Mouse (Mus musculus) forebrain, embryonic 10.5 days (tissue): ENCODE measurements around the gene Pde4a. TPM values are rescaled to one million over a fixed set of nuclear protein-coding genes. Genes with fewer than 3 reads are reported as not detected.
"Not testable (repeated sequence)": the region's sequence is repeated elsewhere in the genome, so short reads cannot be mapped to it uniquely, and the experiment has no call there.

Experiments
- DNase-seq: peaks from one replicate; pipeline ENCODE4 v3.0.0-alpha.2; 2017; ENCODE audit warnings: low spot score; ENCODE audit errors: extremely low spot score
- H3K27ac ChIP-seq: fragments of 300-500 bp; sonication (generic); 2 replicates; pipeline ENCODE4 v1.5.1; 2016; ENCODE audit warnings: mild to moderate bottlenecking
- H3K27me3 ChIP-seq: fragments of 300-500 bp; sonication (generic); 2 replicates; pipeline ENCODE4 v1.6.1; 2016; ENCODE audit warnings: mild to moderate bottlenecking; ENCODE audit not compliant: poor library complexity, severe bottlenecking
- H3K36me3 ChIP-seq: fragments of 300-500 bp; sonication (generic); replicated peaks from 2 replicates; pipeline ENCODE4 v1.6.1; 2016; ENCODE audit warnings: mild to moderate bottlenecking, moderate library complexity
- H3K4me1 ChIP-seq: fragments of 300-500 bp; sonication (generic); 2 replicates; pipeline ENCODE4 v1.6.1; 2016
- H3K4me3 ChIP-seq: fragments of 300-500 bp; sonication (generic); 2 replicates; pipeline ENCODE4 v1.5.1; 2016; ENCODE audit warnings: mild to moderate bottlenecking, moderate library complexity
- H3K9me3 ChIP-seq: fragments of 300-500 bp; sonication (generic); 2 replicates; pipeline ENCODE4 v1.6.1; 2016; ENCODE audit warnings: mild to moderate bottlenecking, moderate library complexity
- WGBS: fragments of 180-500 bp; shearing (Covaris S2); methylation state at CpG from one replicate; pipeline ENCODE4 v1.1.7; 2016; 5-methylcytosine and 5-hydroxymethylcytosine counted together
- polyA plus RNA-seq: library from polyadenylated mRNA; unstranded; fragments of >200 nt; fragmentation: Nextera tagmentation; extraction: Ambion mirVana; gene quantifications from 2 replicates; pipeline ENCODE4 v1.2.1, GENCODE M21; 2016

Pde4a gene
- polyA plus RNA-seq, 1 experiment from 2014 or later, result 4.3 TPM

DNA sequence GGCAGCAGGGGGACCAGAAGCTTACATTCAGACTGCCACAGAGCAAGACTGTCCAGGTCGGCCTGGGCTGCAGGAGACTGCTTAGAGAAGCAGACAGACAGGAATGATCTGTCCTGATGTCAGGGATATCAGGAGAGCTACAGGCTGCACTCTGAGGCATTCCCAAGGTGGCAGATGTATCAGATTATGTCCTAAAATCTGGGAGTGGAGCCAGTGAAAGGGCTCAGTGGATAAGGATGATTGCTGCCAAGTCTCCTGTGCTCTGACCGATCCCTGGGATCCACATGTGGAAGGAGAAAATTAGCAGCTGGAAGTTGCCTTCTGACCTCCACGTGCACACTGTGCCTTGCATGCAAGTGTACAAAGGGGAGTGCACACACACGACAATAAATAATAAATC, 14.9 kb downstream of the Pde4a start:
- H3K36me3 ChIP-seq, result no peaks in the 10 kb centered on the region
- peaks cover 38% of the 10 kb centered on the region for H3K4me1 ChIP-seq
- no peak overlapping the region for H3K4me3 ChIP-seq
- WGBS, result 75% methylated on average over 4 of the region's 4 CpGs
- DNase-seq, result no peak
- no peak overlapping the region for H3K27ac ChIP-seq
- H3K27me3 ChIP-seq, result peaks cover 58% of the 10 kb centered on the region
- no peaks in the 10 kb centered on the region for H3K9me3 ChIP-seq

DNA sequence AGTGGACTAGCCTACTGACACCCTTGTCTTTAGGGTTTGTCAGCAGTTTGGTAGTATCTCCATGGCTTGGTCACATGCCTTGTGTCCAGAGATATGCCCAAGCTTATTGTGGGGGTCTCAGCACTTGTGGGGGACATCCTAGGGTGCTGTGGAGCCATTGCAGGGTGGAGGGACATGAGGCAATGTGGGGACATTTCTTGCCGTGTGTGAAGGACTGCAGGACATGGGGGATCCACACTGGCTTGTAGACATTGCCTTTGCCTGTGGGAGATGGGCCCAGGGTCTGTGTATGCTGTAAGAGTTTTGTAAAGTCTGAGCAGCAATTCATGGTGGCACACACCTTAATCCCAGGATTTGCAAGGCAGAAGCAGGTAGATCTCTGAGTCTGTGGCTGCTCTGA, 15.3 kb downstream of the Pde4a start:
- Histone ChIP-seq H3K9me3 (no peaks in the 10 kb centered on the region), H3K36me3 (no peaks in the 10 kb centered on the region), H3K4me1 (peaks cover 40% of the 10 kb centered on the region), H3K27ac (no peak overlapping the region), H3K27me3 (peaks cover 62% of the 10 kb centered on the region), H3K4me3 (no peak overlapping the region)
- 69% methylated on average over 1 of the region's 1 CpGs for WGBS
- no peak for DNase-seq

DNA sequence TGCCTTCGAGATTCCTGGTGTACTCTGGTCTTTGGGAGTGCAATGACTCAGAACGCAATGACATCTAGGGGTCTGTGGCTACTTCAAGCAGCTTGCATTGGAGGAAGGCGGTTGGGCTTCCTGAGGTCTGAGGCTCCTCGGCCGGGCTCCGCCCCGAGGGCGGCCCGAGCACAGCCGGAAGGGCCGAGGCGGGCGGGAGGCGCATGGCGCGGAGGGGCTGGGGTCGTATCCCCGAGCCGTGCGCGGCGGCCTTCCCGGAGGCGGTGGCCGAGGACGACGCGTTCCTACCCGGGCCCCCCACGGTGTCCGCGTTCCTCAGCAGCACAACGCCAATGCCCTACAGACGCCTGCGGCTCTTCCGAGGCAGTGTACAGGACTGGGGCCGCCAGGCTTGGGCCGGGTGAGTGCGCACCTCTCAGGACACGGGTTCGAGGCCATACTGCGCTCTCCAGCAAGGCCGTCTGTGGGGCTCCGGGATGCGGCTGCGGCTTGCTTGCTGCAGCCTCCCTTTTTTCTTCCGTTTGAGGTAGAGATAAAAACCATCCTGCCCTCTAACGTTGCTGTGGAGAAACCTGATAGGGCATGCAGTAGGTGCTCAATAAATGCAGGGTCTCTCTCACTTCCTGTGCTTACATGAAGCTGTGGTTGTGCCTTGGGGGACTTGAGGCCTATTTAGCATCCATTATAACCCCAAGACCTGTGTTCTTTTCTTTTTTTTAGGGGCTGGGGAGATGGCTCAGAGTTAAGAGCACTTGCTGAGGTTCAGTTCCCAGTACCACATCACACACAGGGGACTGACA, 16.1 kb downstream of the Pde4a start:
- peak overlapping the region; percentile 43 for H3K4me3 ChIP-seq
- H3K4me1 ChIP-seq, result peaks cover 40% of the 10 kb centered on the region
- WGBS, result 6% methylated on average over 48 of the region's 48 CpGs
- no peaks in the 10 kb centered on the region for H3K9me3 ChIP-seq
- H3K27ac ChIP-seq, result peak overlapping the region; percentile 48; the same call in 1 of the 2 replicates
- DNase-seq, result no peak
- H3K36me3 ChIP-seq, result no peaks in the 10 kb centered on the region
- H3K27me3 ChIP-seq, result peaks cover 70% of the 10 kb centered on the region

DNA sequence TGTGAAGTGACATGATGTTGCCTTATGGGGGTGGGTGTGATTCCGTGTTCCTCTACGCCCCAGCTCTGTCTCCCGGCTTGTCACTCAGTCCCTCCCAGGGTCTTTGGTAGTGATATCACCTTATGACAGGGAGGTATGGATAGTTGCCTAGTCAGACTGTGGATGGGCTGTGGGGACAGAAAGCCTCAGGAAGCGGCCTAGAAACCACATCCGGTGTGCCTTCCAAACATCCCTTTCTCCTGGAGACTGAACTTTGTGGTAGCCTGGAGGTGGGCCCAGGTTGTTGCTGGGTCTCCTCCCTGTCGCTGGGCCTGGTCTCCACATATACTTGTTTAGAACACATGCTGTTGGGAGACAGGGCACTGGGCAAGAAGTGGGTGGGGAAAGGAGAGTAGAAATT, 17.9 kb downstream of the Pde4a start:
- H3K4me3 ChIP-seq, result no peak overlapping the region
- no peak overlapping the region for H3K27ac ChIP-seq
- no peaks in the 10 kb centered on the region for H3K9me3 ChIP-seq
- no peak for DNase-seq
- WGBS, result 85% methylated on average over 6 of the region's 6 CpGs
- H3K36me3 ChIP-seq, result no peaks in the 10 kb centered on the region
- H3K27me3 ChIP-seq, result peaks cover 73% of the 10 kb centered on the region
- peaks cover 44% of the 10 kb centered on the region for H3K4me1 ChIP-seq

DNA sequence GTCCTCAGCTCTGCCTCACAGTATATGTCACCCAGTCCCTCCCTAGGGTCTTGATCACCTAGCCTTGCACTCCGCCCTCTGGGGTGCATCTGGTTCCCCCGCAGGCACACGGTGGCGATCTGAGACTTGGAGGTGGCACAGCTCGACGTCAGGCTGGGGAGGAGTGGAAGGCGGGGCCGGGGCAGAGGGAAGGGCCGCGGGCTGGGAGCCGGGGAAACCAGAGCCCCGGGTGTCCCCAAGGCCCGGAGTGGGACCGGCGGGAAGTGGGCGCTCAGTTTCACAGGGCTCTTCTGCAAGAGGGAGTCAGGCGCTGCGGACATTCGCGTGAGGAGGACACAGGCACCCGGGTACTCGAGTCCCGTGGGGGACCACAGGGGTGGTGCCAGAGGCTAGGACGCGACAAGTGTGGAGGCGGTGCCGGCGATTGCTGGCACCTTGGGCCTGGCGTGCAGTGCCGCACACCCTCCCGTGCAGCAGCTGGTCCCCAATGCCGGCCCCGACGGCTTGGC, 18.4 kb downstream of the Pde4a start:
- Histone ChIP-seq H3K4me3 (peak overlapping the region; percentile 33), H3K27me3 (peaks cover 73% of the 10 kb centered on the region), H3K9me3 (no peaks in the 10 kb centered on the region), H3K36me3 (no peaks in the 10 kb centered on the region), H3K4me1 (peaks cover 44% of the 10 kb centered on the region), H3K27ac (no peak overlapping the region; the same call in 1 of the 2 replicates)
- WGBS, result 6% methylated on average over 34 of the region's 34 CpGs
- DNase-seq, result no peak

DNA sequence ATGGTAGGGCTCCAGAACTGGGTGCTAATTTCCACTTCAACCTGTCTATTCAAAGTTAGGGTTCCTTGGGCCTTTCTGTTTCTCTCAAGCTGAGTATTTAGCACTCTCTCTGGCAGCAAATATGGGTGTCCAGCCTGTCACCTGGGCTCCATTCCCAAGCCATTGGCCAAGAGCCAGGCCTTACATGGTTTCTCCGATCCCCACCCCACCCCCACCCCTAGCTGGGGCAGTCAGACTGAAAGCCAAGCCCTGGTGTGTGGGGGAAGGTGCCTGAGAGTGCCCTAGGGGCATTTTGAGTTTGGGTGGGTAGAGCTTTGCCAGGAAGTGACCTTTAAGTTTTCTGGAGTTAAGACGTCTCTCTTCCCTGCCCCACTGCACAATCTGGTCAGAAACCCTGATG, 19.2 kb downstream of the Pde4a start:
- Histone ChIP-seq H3K4me1 (peaks cover 44% of the 10 kb centered on the region), H3K27me3 (peaks cover 72% of the 10 kb centered on the region), H3K4me3 (no peak overlapping the region), H3K27ac (no peak overlapping the region), H3K36me3 (no peaks in the 10 kb centered on the region), H3K9me3 (no peaks in the 10 kb centered on the region)
- DNase-seq, result no peak
- 51% methylated on average over 2 of the region's 2 CpGs for WGBS

DNA sequence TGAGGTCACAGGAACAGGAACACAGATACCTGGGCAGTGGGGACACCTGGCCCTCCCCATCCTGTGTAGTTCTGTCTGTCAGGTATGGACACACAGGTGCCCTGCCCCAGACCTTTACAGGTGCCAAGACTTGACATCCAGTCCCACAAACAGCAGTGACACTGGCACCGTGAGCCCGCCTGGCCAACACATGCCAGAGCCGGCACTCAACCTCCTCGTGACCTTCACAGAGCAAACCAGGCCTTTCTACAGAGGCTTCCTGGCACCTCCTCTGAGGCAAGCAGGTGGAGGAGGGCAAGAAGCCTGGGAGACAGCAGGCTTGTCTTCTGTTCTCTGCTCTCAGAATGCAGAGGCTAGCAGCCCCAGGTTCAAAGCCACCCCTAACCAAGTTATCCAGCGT, 19.9 kb downstream of the Pde4a start:
- H3K9me3 ChIP-seq, result no peaks in the 10 kb centered on the region
- H3K4me3 ChIP-seq, result no peak overlapping the region
- H3K36me3 ChIP-seq, result no peaks in the 10 kb centered on the region
- H3K27ac ChIP-seq, result no peak overlapping the region
- no peak for DNase-seq
- 89% methylated on average over 5 of the region's 5 CpGs for WGBS
- peaks cover 65% of the 10 kb centered on the region for H3K27me3 ChIP-seq
- peaks cover 41% of the 10 kb centered on the region for H3K4me1 ChIP-seq

DNA sequence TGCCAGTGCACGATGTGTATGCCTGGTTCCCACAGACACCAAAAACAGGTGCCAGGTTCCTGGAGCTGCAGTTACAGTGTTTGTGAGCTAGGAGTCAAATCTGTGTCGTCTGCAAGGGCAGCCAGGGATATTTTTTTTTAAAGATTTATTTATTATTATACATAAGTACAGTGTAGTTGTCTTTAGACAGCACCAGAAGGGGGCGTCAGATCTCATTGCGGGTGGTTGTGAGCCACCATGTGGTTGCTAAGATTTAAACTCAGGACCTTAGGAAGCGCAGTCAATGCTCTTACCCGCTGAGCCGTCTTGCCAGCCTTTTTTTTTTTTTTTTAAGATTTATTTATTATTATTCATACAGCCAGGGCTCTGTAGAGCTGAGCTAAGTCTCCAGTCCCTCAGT, 24.4 kb downstream of the Pde4a start:
- Histone ChIP-seq H3K27me3 (peaks cover 21% of the 10 kb centered on the region), H3K27ac (no peak overlapping the region), H3K4me3 (no peak overlapping the region), H3K36me3 (no peaks in the 10 kb centered on the region), H3K4me1 (peaks cover 16% of the 10 kb centered on the region), H3K9me3 (no peaks in the 10 kb centered on the region)
- DNase-seq, result no peak
- 47% methylated on average over 7 of the region's 7 CpGs for WGBS

DNA sequence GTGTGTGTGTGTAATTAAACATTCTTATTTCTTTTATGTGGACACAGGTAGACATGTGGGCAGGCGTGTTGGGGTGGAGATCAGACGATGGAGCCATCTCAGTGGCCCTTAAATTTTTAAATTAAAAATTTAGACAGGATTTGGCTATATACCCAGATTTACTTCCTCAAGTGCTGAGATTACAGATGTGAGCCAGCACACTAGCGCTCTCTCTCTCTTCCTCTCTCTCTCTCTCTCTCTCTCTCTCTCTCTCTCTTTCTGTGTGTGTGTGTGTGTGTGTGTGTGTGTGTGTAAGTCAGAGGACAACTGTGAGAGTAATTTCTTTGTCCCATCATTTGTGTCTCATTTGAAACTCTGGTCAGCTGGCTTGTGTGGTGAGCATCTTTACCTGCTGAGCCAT, 25.2 kb downstream of the Pde4a start:
- DNase-seq, result no peak

DNA sequence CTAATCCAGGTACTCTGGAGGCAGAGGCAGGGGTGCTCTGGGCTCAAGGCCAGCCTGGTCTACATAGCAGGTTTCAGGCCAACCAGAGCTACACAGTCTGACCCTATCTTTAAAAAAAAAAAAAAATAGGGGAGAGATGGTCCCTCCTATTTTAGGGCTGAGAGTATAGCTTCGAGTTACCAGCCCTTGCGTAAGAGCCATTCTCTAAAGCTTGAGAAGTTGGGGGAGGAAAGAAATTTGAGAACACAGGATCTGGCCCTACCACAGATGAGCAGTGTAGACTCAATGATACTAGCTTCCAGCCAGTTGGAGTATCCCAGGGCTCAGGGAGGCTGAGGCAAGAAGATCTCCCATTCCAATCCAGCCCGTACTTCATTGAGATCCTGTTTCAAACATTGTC, 28.3 kb downstream of the Pde4a start:
- 87% methylated on average over 3 of the region's 3 CpGs for WGBS
- Histone ChIP-seq H3K27ac (no peak overlapping the region), H3K36me3 (no peaks in the 10 kb centered on the region), H3K27me3 (no peaks in the 10 kb centered on the region), H3K4me1 (peaks cover 43% of the 10 kb centered on the region), H3K9me3 (no peaks in the 10 kb centered on the region), H3K4me3 (no peak overlapping the region)
- no peak for DNase-seq

More for the DNA sequence above, 25.2 kb downstream of the Pde4a start:
- no peak overlapping the region for H3K27ac ChIP-seq
- no peaks in the 10 kb centered on the region for H3K9me3 ChIP-seq
- WGBS, result 86% methylated on average over 3 of the region's 3 CpGs
- peaks cover 16% of the 10 kb centered on the region for H3K4me1 ChIP-seq
- peaks cover 13% of the 10 kb centered on the region for H3K27me3 ChIP-seq
- H3K36me3 ChIP-seq, result no peaks in the 10 kb centered on the region
- no peak overlapping the region for H3K4me3 ChIP-seq

DNA sequence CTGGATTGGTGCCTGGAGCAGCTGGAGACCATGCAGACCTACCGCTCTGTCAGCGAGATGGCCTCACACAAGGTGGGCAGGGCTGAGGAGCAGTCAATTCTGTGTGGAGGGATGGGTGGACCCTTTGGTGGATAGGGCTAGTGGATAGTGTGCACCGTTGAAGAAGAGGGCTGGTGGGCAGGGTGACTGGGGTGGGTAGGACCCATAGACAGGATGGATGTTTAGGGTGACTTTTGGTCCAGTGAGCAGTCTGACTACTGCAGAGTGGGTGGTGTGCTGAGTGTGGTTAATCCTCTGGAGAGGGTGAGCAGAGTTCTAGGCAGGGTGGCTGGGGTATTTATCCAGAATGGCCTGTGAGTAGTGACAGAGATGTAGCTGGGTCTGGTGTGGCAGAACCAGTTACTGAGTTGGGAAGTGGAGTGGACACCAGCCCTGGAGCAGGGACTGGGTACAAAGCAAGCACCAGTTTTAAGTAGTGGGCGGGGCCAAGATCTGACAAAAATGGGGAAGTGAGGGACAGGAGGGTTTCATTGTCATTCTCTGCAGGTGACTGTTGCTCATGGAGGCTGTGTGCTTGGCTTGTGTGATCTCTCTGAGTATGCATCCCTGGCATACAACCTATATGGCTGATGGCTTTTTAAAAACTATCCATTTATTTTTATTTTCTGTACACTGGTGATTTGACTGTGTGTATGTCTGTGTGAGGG, 29.4 kb downstream of the Pde4a start:
- peaks cover 45% of the 10 kb centered on the region for H3K4me1 ChIP-seq
- WGBS, result 81% methylated on average over 4 of the region's 4 CpGs

DNA sequence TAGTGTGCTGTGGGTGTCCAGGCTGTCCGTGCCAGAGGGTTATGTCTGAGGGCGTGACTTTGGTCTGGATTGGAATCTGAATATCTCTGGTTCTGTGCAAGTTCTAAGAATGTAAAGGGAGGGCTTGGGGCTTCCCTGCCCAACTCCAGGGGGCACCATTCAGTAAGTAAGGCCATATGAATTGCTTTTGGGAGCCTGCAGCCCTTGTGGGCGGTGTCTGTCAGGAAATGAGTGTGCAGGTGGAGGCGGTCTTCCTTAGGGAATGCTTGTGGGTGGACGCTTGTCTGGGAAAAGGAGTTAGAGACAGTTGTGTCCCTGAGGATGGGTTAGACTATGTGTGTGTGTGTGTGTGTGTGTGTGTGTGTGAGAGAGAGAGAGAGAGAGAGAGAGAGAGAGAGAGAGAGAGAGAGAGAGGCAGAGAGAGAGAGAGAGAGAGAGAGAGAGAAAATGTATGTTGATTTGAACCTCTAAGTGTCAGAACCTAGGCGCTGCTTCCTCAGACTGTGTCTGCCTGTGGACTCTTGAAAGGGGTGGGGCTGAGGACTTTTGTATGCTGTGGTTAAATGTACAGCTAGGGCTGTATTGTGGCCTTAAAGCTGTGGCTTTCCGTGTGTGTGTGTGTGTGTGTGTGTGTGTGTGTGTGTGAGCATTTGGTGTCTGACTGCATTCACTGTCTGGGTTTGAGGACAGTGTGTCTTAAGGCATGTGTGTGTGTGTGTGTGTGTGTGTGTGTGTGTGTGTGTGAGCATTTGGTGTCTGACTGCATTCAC, 30.4 kb downstream of the Pde4a start:
- H3K27me3 ChIP-seq, DNase-seq, H3K4me3 ChIP-seq, H3K27ac ChIP-seq, H3K9me3 ChIP-seq, H3K36me3 ChIP-seq: not testable (repeated sequence)
- WGBS, result 57% methylated on average over 7 of the region's 7 CpGs
- H3K4me1 ChIP-seq, result peaks cover 45% of the 10 kb centered on the region

More for the DNA sequence above, 29.4 kb downstream of the Pde4a start:
- Histone ChIP-seq H3K4me3 (no peak overlapping the region), H3K36me3 (no peaks in the 10 kb centered on the region), H3K9me3 (no peaks in the 10 kb centered on the region), H3K27me3 (no peaks in the 10 kb centered on the region), H3K27ac (no peak overlapping the region; the same call in 1 of the 2 replicates)
- DNase-seq, result no peak
